Mouse (Mus musculus): ENCODE results near the gene Pth2r. TPM values are rescaled to one million over a fixed set of nuclear protein-coding genes. Genes with fewer than 3 reads are reported as not detected.

Gene Pth2r
- total RNA-seq (2021), result under 1 TPM; 0.74 to 0.79 TPM
- long read RNA-seq, experiment 1, partial matches to known transcripts, result 0 of 2 reads
- long read RNA-seq, experiment 1, other reads (novel, unspliced or antisense), result 0 of 2 reads
- long read RNA-seq, experiment 2, partial matches to known transcripts, result 0 of 1 reads
- long read RNA-seq, experiment 2, other reads (novel, unspliced or antisense), result 1 of 1 reads

DNA sequence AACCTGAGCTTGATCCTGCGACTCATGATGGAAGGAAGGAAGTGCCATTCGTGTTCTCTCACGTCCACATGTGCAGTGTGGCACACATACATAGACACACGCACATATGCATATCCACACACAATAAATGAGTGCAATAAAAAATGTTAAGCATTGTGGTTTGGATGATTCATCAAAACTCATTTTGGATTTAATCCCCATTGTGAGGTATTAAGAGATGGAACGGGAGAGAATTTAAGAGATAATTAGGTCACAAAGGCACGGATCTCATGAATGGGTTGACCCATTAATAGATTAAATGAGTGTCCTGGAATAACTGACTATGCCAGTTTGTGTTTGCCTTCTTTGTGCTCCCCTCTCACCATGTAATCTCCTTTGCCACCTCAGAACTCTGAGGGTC, at the start of gene Pth2r:
Gene Pth2r (plus strand): TSS at position 301 of the 400 bp plus-strand sequence.
- DNase-seq (ENCODE audit: low spot score in 2 of 2), result no peak

DNA sequence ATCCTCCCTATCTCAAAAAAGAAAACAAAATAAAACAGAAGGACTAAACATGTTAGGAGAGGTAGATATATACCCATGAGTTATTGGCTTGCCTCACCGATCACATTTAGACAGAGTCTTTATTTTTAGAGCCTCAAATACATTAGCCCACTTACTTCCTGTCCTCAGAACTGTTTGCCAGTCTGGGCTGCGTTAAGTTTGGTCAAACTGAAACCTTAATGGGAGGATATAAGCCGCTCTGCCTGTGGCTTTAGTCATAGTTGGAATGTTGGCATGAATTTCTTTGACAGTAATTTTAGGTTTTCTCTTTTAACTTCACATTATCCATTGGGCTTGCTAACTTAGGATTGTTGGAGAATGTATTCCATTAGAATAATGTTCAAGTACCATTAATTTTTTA, 44.1 kb upstream of the Pth2r start:
- DNase-seq (ENCODE audit: low spot score in 2 of 2), result no peak

DNA sequence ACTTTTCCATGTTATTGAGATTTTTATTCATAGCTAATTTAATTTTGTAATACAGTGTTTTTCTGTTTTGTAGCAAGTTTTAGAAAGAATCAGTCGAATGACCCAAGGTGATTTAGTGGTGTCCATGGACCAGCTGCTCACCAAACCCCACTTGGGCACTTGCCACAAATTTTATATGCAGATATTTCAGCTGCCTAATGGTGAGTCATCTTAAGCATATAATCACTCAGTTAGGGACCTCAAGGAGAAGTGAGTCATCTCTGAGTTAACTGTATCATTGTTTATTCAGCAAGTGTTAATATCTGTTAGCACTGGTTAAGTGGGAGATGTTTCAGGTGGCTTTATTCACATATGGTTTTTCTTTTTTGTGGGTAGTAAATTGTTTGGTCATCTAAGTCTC, 36.2 kb upstream of the Pth2r start:
- DNase-seq (ENCODE audit: low spot score in 2 of 2), result no peak

DNA sequence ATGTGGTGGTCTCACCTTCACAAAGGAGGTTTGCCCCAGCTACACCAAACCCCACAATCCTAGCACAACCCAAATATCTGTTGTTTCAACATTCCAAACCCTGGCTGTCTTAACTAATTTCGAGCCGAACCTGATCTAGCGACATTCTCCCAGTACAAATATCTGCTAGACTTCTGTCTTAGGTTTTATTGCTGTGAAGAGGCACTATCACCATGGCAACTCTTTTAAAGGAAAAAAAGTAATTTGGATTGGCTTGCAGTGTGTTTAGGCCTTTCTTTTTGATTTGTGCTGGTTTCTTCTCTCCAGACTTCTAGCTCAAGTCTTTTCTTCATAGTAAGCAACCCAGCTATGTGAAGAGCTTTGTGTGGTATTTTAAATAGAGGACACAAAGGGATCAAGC, 1.4 kb upstream of the Pth2r start:
- peak in 1 of 2 experiments; percentile 5 for DNase-seq (ENCODE audit: low spot score in 2 of 2)

DNA sequence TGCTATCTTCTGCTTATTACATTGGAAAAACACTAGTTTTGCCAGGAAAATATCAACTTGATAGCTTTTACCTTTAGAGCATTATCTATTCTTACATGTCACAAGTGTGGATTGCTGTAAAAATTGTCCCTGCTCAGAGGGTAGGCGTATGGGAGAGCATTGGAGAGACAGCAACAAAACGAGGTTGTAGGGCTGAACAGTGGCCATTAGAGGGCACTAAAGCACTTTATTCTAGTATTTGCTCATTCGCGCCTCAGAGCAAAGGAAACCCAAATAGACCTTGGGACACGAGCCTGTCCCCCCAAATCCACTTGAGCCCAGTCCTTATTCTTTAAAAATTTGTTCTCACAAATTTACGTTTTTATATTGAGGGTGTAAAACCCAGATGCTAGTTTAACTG, 910 bp downstream of the Pth2r start:
- DNase-seq (ENCODE audit: low spot score in 2 of 2), result peak; percentile 43 to 78

DNA sequence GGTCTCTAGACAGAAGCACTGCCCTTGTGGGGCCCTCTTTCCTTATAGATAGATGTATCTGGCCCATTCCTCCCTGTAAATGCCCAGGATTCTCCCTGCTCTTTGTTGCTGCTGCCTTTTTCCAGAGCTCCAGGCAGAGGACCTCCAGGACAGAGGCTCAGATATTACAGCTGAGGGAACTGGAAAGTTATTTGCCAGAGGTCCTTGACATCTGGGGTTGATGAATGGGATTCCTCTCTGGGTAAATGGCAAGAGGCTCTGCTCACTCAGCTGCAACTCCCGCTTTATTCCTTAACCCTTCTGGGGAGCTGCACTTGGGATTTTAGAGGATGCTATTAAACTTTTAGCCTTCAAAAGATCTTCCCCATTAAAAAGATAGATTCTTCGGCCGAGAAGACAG, 26.6 kb downstream of the Pth2r start:
- no peak for DNase-seq (ENCODE audit: low spot score in 2 of 2)

DNA sequence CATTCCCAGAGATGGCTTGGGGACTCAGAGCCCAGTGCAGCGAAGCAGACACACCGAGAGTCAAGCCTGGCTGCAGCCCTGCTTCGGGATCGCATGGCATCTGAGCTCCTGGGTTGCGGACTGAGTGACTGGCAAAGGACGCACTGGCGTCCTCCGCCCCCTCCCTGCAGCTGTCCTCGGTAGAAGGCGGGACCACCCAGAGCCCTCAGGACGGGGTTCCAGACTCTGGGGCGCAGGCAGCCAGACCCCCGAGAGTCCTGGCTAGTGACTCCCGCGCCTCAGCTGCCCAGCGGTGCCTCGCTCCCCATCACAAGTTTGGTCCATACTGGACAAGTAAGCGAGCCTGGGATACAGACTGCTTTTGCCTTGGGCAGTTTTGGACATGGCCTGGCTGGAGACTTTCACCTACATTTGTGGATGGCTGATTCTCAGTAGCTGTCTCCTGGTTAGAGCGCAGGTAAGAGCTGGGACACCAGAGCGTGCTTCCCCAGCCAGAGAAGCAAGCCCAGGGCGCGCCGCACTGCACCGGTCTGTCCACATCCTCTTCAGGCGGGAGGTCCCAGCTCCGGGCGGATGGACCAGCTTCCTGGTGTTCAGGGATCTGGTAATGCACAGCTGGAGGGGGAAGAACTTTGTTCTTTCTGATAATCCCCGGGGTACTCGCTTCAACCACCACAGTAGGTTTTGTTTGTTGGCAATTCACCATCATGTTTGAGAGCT, 29.5 kb downstream of the Pth2r start:
- DNase-seq (ENCODE audit: low spot score in 2 of 2), result no peak

DNA sequence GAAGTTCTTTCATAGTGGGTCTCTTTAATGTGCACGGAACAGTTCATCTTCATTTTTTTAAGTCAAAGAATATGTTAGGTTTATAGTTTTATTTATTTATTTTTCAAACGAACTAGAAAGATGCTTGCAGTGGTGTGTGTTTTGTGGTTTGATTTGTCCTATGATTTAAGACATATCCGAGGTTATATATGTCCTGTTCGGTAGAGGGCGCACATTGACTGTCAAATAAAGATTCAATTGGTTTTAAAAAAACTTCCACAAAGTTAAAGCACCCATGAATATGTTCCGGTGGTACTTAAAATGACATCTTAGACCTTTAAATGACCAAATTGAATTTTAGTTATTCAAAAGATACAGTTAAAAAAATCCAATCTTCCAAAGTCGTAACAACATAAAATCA, 30.3 kb downstream of the Pth2r start:
- DNase-seq (ENCODE audit: low spot score in 2 of 2), result peak in 1 of 2 experiments; percentile 77

DNA sequence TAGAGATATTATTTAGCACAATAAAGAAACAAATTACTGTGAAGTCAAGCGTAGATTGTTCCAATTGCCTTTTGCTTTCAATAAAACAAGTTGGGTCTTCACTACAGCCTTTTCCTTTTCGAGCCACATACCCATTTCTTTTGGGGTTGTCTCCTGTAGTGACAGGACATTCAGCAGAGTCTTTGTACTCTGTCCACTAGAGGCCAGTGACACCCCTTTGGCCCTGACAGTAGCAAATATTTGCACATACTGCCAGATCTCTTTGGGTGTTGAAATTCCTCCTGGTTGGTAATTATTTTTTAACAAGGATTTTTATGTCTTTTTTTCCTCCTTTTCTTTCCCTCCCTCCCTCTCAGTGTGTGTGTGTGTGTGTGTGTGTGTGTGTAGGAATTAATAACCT, 31.0 kb downstream of the Pth2r start:
- DNase-seq (ENCODE audit: low spot score in 2 of 2), result no peak

DNA sequence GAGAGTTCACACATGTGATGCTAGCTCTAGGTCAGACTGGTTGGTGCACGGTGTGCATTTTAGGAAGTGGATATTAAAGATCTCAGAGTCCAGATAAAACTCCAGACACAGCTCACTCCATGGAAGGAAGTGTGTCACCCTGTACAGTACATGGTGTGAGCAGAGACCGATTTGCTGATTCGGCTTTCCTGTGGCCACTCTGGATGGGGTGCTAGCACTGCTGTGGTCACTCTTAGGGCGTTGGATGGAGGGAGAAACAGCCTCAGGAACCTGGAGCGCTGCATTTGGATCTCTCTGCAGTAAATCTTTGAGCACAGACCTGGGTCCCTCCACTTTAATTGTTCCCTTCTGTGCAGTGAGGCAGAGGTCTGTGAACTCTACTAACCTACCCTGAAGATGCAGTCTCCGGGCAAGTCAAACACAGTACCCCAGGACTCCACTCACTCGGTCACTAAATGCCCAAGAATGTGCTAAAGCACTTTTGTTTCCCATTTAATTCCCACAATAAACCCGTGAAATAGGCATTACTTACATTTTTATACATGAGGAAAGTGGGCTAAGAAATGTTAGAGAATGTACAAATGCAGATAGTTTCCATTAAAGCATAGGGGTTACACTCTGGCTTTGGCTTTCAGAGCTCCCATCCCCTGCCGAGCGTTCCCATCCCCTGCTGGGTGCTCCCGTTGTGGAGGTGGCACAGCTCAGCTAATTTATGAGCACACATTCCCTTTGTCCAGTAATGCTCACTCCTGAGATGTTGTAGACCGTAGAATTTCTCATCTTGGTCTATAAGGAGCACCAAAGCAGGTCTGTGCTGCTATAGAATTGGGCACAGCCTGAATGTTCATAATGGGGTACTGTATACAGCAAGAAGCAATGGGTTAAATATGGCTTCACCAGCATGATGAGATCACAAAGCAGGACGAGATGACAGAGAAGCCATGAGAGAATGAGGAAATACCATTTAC, 32.5 kb downstream of the Pth2r start:
- DNase-seq (ENCODE audit: low spot score in 2 of 2), result no peak

DNA sequence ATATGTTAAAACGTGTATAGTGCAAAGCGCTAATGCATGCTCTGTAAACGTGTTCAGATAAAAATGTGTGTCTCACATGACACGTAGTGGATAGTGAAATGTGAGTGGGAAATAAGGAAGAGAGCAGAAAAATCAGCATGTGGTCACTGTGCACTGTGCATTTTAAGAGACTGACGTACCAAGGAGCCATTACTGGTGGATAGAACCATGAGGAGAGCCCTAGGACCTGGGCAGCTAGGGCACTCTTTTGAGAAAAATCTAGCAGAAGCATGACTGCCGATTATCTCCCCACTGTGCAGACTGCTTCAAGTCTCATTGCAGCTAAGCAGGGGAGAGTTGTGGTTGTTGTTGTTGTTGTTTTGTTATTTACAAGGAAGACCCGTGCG, 33.2 kb downstream of the Pth2r start:
- no peak for DNase-seq (ENCODE audit: low spot score in 2 of 2)

DNA sequence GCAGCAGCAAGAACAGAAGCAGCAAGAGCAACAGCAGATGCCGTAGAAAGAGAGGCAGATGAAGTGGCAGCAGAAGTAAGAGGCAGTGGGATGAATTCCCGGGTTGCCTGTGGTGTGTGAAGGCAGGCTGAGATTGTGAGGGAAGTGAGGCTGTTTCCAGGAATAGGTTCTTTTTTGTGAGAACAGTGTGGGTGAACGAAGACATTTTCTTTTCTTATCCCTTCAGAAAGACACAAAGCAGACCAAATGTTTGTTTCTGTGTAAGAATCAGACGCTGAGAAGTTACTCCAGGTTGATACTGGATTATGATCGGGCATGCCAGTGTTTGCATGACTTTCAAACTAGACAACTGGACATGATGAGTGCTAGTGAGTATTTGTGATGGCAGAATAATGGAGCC, 52.2 kb downstream of the Pth2r start:
- DNase-seq (ENCODE audit: low spot score in 2 of 2), result peak in 1 of 2 experiments; percentile 41

DNA sequence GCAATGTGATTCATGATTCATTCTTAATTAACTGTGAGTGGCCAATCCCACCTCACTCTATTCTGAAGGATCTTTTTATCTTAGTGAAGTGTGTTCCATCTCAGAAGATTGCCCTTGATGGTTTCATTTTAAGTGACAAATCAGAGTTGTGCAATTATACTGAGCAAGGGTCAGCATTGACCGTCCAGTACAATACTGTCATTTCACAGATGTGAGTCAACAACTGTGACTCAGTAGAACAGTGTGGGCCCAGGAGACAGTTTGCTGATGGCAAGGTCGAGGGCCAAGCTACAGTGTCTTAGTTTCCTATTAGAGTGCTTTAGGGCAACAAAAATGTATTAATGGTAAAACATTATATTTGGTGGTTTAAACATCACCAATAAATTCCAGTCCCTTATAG, 55.9 kb downstream of the Pth2r start:
- no peak for DNase-seq (ENCODE audit: low spot score in 2 of 2)

DNA sequence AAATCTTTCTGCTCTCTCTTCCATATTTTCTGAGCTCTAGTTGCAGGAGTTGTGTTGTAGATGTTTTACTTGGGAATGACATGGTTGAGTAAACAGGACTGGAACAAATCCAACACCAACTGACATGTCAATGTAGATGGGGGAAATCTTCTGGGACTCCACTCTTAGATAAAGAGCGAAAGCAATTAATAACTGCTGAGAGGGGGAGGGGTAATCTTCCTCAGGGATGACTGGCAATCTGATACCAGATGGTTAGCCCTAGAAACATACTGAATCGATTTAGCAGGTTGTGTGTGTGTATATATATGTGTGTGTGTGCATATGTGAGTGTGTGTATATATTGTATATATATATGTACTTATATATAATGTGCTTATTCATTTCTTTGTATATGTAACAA, 58.4 kb downstream of the Pth2r start:
- DNase-seq (ENCODE audit: low spot score in 2 of 2), result no peak

DNA sequence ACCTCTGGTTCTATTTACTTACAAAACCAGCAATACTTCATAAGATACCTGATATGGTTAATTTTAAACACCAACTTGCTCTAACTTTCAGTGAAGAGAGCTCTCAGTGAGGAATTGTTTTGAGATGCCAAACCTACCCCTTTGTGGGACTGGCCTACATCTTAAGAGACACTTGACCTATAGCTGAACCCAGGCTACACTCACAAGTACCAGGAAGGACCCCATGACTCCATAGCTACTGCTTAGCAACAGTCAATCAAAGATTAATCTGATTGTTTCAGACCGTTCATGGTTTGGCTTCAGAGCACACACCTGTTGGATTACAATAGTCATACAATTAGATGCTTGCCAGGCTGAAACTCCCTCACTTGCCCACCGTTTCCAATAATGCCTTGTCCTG, 71.1 kb downstream of the Pth2r start:
- no peak for DNase-seq (ENCODE audit: low spot score in 2 of 2)

DNA sequence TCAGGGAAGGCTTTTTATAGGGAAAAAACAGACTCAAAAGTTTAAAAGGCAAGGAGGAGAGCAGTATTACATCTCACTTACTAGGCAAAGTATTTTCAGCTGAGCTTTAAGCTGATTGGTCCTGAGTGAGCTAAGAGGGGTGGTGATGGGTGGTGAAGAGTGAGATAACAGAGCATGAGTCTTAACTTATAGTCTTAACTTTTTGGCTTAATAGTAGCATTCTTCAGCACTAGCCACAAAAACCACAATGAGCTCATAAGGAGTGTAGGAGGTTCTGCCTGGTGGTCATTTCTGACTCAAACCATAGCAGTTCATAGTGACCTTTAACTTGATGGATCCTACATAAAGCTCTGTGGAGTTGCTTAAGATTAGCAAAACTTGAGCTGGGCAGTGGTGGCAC, 72.3 kb downstream of the Pth2r start:
- no peak for DNase-seq (ENCODE audit: low spot score in 2 of 2)

DNA sequence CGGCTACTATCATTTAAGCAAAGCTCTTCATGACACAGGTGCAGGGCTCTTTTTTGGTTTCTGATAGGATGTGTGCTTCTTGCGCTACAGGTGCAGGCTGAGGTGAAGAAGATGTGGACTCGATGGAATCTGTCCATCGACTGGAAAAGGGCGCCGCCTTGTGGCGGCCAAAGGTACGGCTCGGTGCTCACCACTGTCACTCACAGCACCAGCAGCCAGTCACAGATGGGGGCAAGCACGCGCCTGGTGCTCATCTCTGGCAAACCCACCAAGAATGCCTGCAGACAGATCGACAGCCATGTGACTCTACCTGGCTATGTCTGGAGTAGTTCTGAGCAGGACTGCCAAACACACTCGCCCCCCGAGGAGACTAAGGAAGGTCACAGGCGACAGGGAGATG, 106.5 kb downstream of the Pth2r start:
- DNase-seq (ENCODE audit: low spot score in 2 of 2), result peak; percentile 1 to 16

DNA sequence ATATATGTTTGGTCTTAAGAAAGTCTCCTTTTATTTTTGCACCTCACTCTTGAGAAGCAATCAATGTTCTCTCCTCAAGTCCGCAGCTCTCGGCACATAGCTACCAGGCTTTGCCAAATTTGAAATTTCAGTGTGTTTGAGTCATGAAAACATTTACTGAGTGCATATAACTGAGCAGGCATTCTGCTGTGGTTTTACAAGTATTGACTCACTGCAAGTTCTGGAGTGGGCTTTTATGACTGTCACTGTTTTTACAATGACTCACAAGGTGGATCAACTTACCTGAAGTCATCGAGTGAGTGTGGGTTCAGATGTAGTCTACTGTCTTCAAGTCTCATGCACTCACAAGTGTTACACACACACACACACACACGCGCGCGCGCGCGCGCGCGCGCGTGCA, 107.8 kb downstream of the Pth2r start:
- no peak for DNase-seq (ENCODE audit: low spot score in 2 of 2)

DNA sequence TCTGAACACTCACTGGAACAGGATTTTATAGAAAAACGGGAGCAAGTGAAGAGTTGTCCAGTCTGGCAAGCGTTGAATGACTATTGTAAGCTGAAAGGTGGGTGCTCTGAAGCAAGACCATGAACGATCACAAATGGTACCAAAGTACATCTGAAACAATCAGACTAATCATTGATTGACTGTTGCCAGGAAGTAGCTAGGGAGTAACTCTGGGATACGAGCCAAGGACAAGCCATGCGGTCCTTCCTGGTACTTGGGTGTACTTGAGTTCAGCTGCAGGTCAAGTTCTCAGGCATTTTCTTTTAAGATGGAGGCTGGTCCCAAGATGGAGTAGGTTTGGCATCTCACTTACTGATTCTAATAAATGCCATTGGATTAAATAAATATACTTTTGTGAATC, 125.6 kb downstream of the Pth2r start:
- no peak for DNase-seq (ENCODE audit: low spot score in 2 of 2)

DNA sequence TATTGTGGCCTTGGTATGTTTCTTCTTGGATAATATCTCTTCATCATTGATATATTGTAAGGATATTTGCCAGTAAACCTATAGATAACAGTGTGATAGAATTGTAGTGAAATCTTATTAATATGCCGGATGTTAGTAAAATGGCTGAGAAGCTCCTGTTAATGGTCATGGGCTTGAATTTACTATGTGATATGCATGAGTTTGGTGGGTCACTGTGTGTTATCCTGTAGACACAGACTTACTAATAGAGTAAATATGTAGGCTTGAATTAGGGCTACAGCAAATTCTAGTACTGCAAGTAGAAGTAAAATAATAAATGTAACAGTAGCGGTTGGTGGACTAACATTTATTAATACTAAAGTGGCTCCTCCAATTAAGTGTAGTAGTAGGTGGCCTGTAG, 139.1 kb downstream of the Pth2r start:
- DNase-seq (ENCODE audit: low spot score in 2 of 2), result no peak

DNA sequence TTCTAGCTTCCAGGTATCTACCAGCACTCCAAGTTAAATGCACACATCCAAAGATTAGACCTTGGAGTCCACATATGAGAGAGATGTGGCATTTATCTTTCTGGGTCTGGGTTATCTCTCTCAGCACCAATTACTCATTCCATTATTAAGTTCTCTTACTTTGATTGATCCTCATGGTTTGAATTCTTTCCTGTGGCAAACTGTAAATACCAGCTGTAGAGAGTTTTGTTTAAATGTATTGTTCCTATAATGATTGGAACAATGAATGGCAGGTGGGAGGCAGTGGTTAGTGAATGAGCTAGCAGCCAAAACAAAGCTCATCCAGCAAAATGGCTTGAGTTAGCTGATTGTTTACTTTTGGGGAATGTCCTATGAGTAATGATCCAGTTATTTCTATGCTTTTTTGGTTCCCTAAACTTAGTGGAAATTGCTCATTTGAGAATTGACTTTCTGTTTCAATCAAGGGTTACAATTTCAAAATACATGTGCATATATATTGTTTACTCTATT, 140.7 kb downstream of the Pth2r start:
- DNase-seq (ENCODE audit: low spot score in 2 of 2), result no peak

Measured in layer of hippocampus, postnatal 14 days (tissue).